Mouse (Mus musculus) forebrain, embryonic 16.5 days (tissue): ENCODE measurements around the gene Psmb9. TPM values are rescaled to one million over a fixed set of nuclear protein-coding genes. Genes with fewer than 3 reads are reported as not detected.
"Not testable (repeated sequence)": the region's sequence is repeated elsewhere in the genome, so short reads cannot be mapped to it uniquely, and the experiment has no call there.

ENCODE experiments used
- ATAC-seq: fragments of 200-750 bp; cut with Nextera tagmentation; 2 replicates; pipeline ENCODE4 v1.8.0; 2017; ENCODE audit warnings: mild to moderate bottlenecking, moderate library complexity
- H3K27ac ChIP-seq: fragments of 300-500 bp; sonication (generic); 2 replicates; pipeline ENCODE4 v1.5.1; 2014; ENCODE audit warnings: low read length, control low read depth
- H3K27me3 ChIP-seq: fragments of 300-500 bp; sonication (generic); replicated peaks from 2 replicates; pipeline ENCODE4 v1.6.1; 2014; ENCODE audit warnings: low read length; ENCODE audit not compliant: control insufficient read depth, insufficient read depth
- H3K36me3 ChIP-seq: fragments of 300-500 bp; sonication (generic); 2 replicates; pipeline ENCODE4 v1.6.1; 2014; ENCODE audit not compliant: control insufficient read depth, insufficient read depth
- H3K4me1 ChIP-seq: fragments of 300-500 bp; sonication (generic); replicated peaks from 2 replicates; pipeline ENCODE4 v1.6.1; 2014; ENCODE audit warnings: low read length; ENCODE audit not compliant: control insufficient read depth, insufficient read depth
- H3K4me2 ChIP-seq: fragments of 300-500 bp; sonication (generic); 2 replicates; pipeline ENCODE4 v1.6.1; 2014; ENCODE audit warnings: mild to moderate bottlenecking, low read length, control low read depth
- H3K4me3 ChIP-seq: fragments of 300-500 bp; sonication (generic); replicated peaks from 2 replicates; pipeline ENCODE4 v1.5.1; 2014; ENCODE audit warnings: mild to moderate bottlenecking, low read length, control low read depth
- H3K9ac ChIP-seq: fragments of 300-500 bp; sonication (generic); replicated peaks from 2 replicates; pipeline ENCODE4 v1.6.1; 2014; ENCODE audit warnings: low read depth, low read length, control low read depth
- H3K9me3 ChIP-seq: fragments of 300-500 bp; sonication (generic); 2 replicates; pipeline ENCODE4 v1.6.1; 2016; ENCODE audit warnings: low read length; ENCODE audit not compliant: control insufficient read depth
- WGBS: fragments of 180-500 bp; shearing (Covaris S2); extraction: QIAGEN DNeasy Blood & Tissue Kit; methylation state at CpG from one replicate; pipeline ENCODE4 v1.1.7; 2014; 5-methylcytosine and 5-hydroxymethylcytosine counted together
- polyA plus RNA-seq: library from polyadenylated mRNA; unstranded; fragments of >200 nt; fragmentation: Nextera tagmentation; extraction: Ambion mirVana; gene quantifications from 2 replicates; pipeline ENCODE4 v1.2.1, GENCODE M21; 2015

The Psmb9 gene
- polyA plus RNA-seq, 1 experiment from 2014 or later, result 0.43 TPM

- Histone ChIP-seq H3K27ac (no peak overlapping the region), H3K9ac (no peak overlapping the region), H3K4me3 (no peak overlapping the region), H3K36me3 (no peaks in the 10 kb centered on the region), H3K9me3 (no peaks in the 10 kb centered on the region), H3K4me1 (no peaks in the 10 kb centered on the region), H3K27me3 (no peaks in the 10 kb centered on the region), H3K4me2 (no peak overlapping the region)
- 58% methylated on average over 5 of the region's 5 CpGs for WGBS
- no peak for ATAC-seq
Measured at GRCm38 (mm10) chr17:34155534-34155933, 32.0 kb downstream of the Psmb9 start.

- Histone ChIP-seq H3K4me1 (no peaks in the 10 kb centered on the region), H3K36me3 (no peaks in the 10 kb centered on the region), H3K27ac (no peak within 1 kb of the TSS), H3K27me3 (no peaks in the 10 kb centered on the region), H3K4me2 (no peak within 1 kb of the TSS), H3K9me3 (no peaks in the 10 kb centered on the region), H3K9ac (no peak within 1 kb of the TSS), H3K4me3 (no peak within 1 kb of the TSS)
- WGBS, result 66% methylated on average over 4 of the region's 4 CpGs
- no peak for ATAC-seq
Measured at GRCm38 (mm10) chr17:34152923-34153322, 34.6 kb downstream of the Psmb9 start, which contains the start of gene H2-DMb1. TSS of gene H2-DMb1 (plus strand) at chr17:34153072.

GRCm38 (mm10) chr17:34144960-34145371 lies 42.6 kb downstream of the Psmb9 start:
- no peaks in the 10 kb centered on the region for H3K9me3 ChIP-seq
- ATAC-seq, result no peak
- 73% methylated on average over 3 of the region's 3 CpGs for WGBS
- peaks cover 13% of the 10 kb centered on the region for H3K27me3 ChIP-seq
- no peak overlapping the region for H3K27ac ChIP-seq
- no peak overlapping the region for H3K4me3 ChIP-seq
- no peaks in the 10 kb centered on the region for H3K4me1 ChIP-seq
- H3K36me3 ChIP-seq, result no peaks in the 10 kb centered on the region
- H3K4me2 ChIP-seq, result no peak overlapping the region
- H3K9ac ChIP-seq, result no peak overlapping the region

- peaks cover 21% of the 10 kb centered on the region for H3K27me3 ChIP-seq
- ATAC-seq, H3K36me3 ChIP-seq, H3K9ac ChIP-seq, H3K4me3 ChIP-seq, H3K27ac ChIP-seq, H3K4me1 ChIP-seq, H3K9me3 ChIP-seq, H3K4me2 ChIP-seq: not testable (repeated sequence)
- 90% methylated on average over 4 of the region's 4 CpGs for WGBS
Measured at GRCm38 (mm10) chr17:34144221-34144620, 43.3 kb downstream of the Psmb9 start.

- Histone ChIP-seq H3K9ac (no peak overlapping the region), H3K9me3 (no peaks in the 10 kb centered on the region), H3K27me3 (peaks cover 25% of the 10 kb centered on the region), H3K4me3 (no peak overlapping the region), H3K27ac (no peak overlapping the region), H3K36me3 (no peaks in the 10 kb centered on the region), H3K4me1 (peaks cover 9% of the 10 kb centered on the region), H3K4me2 (no peak overlapping the region)
- no peak for ATAC-seq
- 62% methylated on average over 4 of the region's 5 CpGs for WGBS
Measured at GRCm38 (mm10) chr17:34143461-34143860, 44.1 kb downstream of the Psmb9 start.

GRCm38 (mm10) chr17:34143033-34143432 lies 44.5 kb downstream of the Psmb9 start, which contains the start of gene H2-DMb2:
TSS of gene H2-DMb2 (plus strand) at chr17:34143307.
- Histone ChIP-seq H3K9me3 (no peaks in the 10 kb centered on the region), H3K4me1 (peaks cover 9% of the 10 kb centered on the region), H3K4me2 (no peak within 1 kb of the TSS), H3K27ac (no peak within 1 kb of the TSS), H3K36me3 (no peaks in the 10 kb centered on the region), H3K27me3 (peaks cover 28% of the 10 kb centered on the region), H3K9ac (no peak within 1 kb of the TSS), H3K4me3 (no peak within 1 kb of the TSS)
- ATAC-seq, result no peak; the same call in 1 of the 2 replicates
- WGBS, result 35% methylated on average over 7 of the region's 7 CpGs

- 87% methylated on average over 7 of the region's 7 CpGs for WGBS
- no peaks in the 10 kb centered on the region for H3K36me3 ChIP-seq
- no peak overlapping the region for H3K9ac ChIP-seq
Measured at GRCm38 (mm10) chr17:34142456-34143010, 45.0 kb downstream of the Psmb9 start.

GRCm38 (mm10) chr17:34141448-34141847 lies 46.1 kb downstream of the Psmb9 start:
- 53% methylated on average over 4 of the region's 4 CpGs for WGBS
- Histone ChIP-seq H3K36me3 (no peaks in the 10 kb centered on the region), H3K9me3 (no peaks in the 10 kb centered on the region), H3K27me3 (peaks cover 28% of the 10 kb centered on the region), H3K27ac (no peak overlapping the region), H3K4me3 (no peak overlapping the region), H3K4me1 (peaks cover 9% of the 10 kb centered on the region), H3K9ac (no peak overlapping the region), H3K4me2 (no peak overlapping the region)
- ATAC-seq, result no peak

More at GRCm38 (mm10) chr17:34142456-34143010, 45.0 kb downstream of the Psmb9 start:
- Histone ChIP-seq H3K4me2 (no peak overlapping the region), H3K27me3 (peaks cover 28% of the 10 kb centered on the region), H3K9me3 (no peaks in the 10 kb centered on the region), H3K27ac (no peak overlapping the region), H3K4me3 (no peak overlapping the region), H3K4me1 (peaks cover 9% of the 10 kb centered on the region)
- no peak for ATAC-seq

GRCm38 (mm10) chr17:34140240-34140639 lies 47.3 kb downstream of the Psmb9 start:
- Histone ChIP-seq H3K9ac (no peak overlapping the region), H3K27ac (no peak overlapping the region), H3K36me3 (no peaks in the 10 kb centered on the region), H3K4me3 (no peak overlapping the region), H3K27me3 (peaks cover 28% of the 10 kb centered on the region), H3K4me1 (peaks cover 12% of the 10 kb centered on the region), H3K4me2 (no peak overlapping the region), H3K9me3 (no peaks in the 10 kb centered on the region)
- ATAC-seq, result no peak
- 13% methylated on average over 5 of the region's 5 CpGs for WGBS

GRCm38 (mm10) chr17:34139416-34139815 lies 48.1 kb downstream of the Psmb9 start:
- no peaks in the 10 kb centered on the region for H3K9me3 ChIP-seq
- ATAC-seq, result no peak
- peak overlapping the region; percentile 20; the same call in 1 of the 2 replicates for H3K9ac ChIP-seq
- H3K4me3 ChIP-seq, result peak overlapping the region; percentile 19
- H3K27me3 ChIP-seq, result peaks cover 28% of the 10 kb centered on the region
- H3K4me2 ChIP-seq, result peak overlapping the region; percentile 43
- H3K36me3 ChIP-seq, result no peaks in the 10 kb centered on the region
- H3K4me1 ChIP-seq, result peaks cover 12% of the 10 kb centered on the region
- H3K27ac ChIP-seq, result no peak overlapping the region
- WGBS, result 2% methylated on average over 16 of the region's 16 CpGs
